Mouse (Mus musculus) retina, postnatal 7 days (tissue): ENCODE measurements around the gene Tuba1c.

ENCODE experiments used
- DNase-seq: peaks from one replicate; pipeline ENCODE4 v3.0.0-alpha.2; 2012; ENCODE audit warnings: low read depth, low spot score

Gene Tuba1c

GRCm38 (mm10) chr15:98996840-98997239, 32.9 kb upstream of the Tuba1c start:
- no peak for DNase-seq

GRCm38 (mm10) chr15:98997938-98998774, 31.5 kb upstream of the Tuba1c start:
- DNase-seq = no peak

- DNase-seq = no peak
These were observed 30.9 kb upstream of the Tuba1c start for GRCm38 (mm10) chr15:98998775-98999157.

- no peak for DNase-seq
These were observed 29.0 kb upstream of the Tuba1c start for GRCm38 (mm10) chr15:99000535-99001283.

GRCm38 (mm10) chr15:99001451-99001931, 28.2 kb upstream of the Tuba1c start:
- no peak for DNase-seq

- DNase-seq = no peak
These were observed 26.1 kb upstream of the Tuba1c start for GRCm38 (mm10) chr15:99003600-99003999.

GRCm38 (mm10) chr15:99008801-99009241, 20.9 kb upstream of the Tuba1c start:
- no peak for DNase-seq

GRCm38 (mm10) chr15:99010896-99011295, 18.8 kb upstream of the Tuba1c start:
- no peak for DNase-seq

- no peak for DNase-seq
These were observed 17.7 kb upstream of the Tuba1c start for GRCm38 (mm10) chr15:99011946-99012345.

GRCm38 (mm10) chr15:99014496-99015030, 15.1 kb upstream of the Tuba1c start:
- no peak for DNase-seq

GRCm38 (mm10) chr15:99017355-99017761, 12.3 kb upstream of the Tuba1c start:
- no peak for DNase-seq

GRCm38 (mm10) chr15:99017986-99018385, 11.7 kb upstream of the Tuba1c start:
- no peak for DNase-seq

- DNase-seq = no peak
These were observed 11.1 kb upstream of the Tuba1c start for GRCm38 (mm10) chr15:99018630-99019029.

- DNase-seq = no peak
These were observed 10.3 kb upstream of the Tuba1c start for GRCm38 (mm10) chr15:99019436-99019835.

GRCm38 (mm10) chr15:99020171-99020570, 9.5 kb upstream of the Tuba1c start:
- DNase-seq = no peak

- no peak for DNase-seq
These were observed 8.4 kb upstream of the Tuba1c start for GRCm38 (mm10) chr15:99021255-99021654.

GRCm38 (mm10) chr15:99024668-99025314, 4.9 kb upstream of the Tuba1c start:
- peak; percentile 74 for DNase-seq

- DNase-seq = no peak
These were observed 4.3 kb upstream of the Tuba1c start for GRCm38 (mm10) chr15:99025414-99025813.

GRCm38 (mm10) chr15:99026259-99026658, 3.4 kb upstream of the Tuba1c start:
- peak; percentile 36 for DNase-seq

- DNase-seq = no peak
These were observed 2.6 kb upstream of the Tuba1c start for GRCm38 (mm10) chr15:99027116-99027515.

GRCm38 (mm10) chr15:99028874-99029458, 725 bp upstream of the Tuba1c start:
- no peak for DNase-seq
